Mouse (Mus musculus) kidney, embryonic 14.5 days (tissue): ENCODE data around the gene Tlr11. TPM values are rescaled to one million over a fixed set of nuclear protein-coding genes. Genes with fewer than 3 reads are reported as not detected.

ENCODE experiments used
- polyA plus RNA-seq: library from polyadenylated mRNA; unstranded; fragments of >200 nt; fragmentation: Nextera tagmentation; extraction: Ambion mirVana; gene quantifications from 2 replicates; pipeline ENCODE4 v1.2.1, GENCODE M21; 2014

Gene Tlr11
- polyA plus RNA-seq, 1 experiment from 2014 or later = not detected

Other genes with a start within 250 kb of the Tlr11 start
- gene Olfr727, start 234.7 kb upstream of the Tlr11 start, polyA plus RNA-seq = not detected in 2 replicates
- gene Olfr728, start 215.2 kb upstream of the Tlr11 start, polyA plus RNA-seq = not detected in 2 replicates
- gene Olfr729, start 205.0 kb upstream of the Tlr11 start, polyA plus RNA-seq = not detected in 2 replicates
- gene Olfr730, start 169.7 kb upstream of the Tlr11 start, polyA plus RNA-seq = not detected in 2 replicates
- gene Olfr731, start 116.0 kb upstream of the Tlr11 start, polyA plus RNA-seq = not detected in 2 replicates
- not detected in 2 replicates for gene Olfr732, start 73.7 kb upstream of the Tlr11 start, polyA plus RNA-seq
- not detected in 2 replicates for gene Olfr733, start 56.4 kb upstream of the Tlr11 start, polyA plus RNA-seq
- gene Olfr734, start 31.2 kb upstream of the Tlr11 start, polyA plus RNA-seq = not detected in 2 replicates
- gene Olfr735, start 9.0 kb upstream of the Tlr11 start, polyA plus RNA-seq = not detected in 2 replicates
- gene Olfr736, start 23.2 kb downstream of the Tlr11 start, polyA plus RNA-seq = not detected in 2 replicates
- not detected in 2 replicates for gene Olfr738, start 49.7 kb downstream of the Tlr11 start, polyA plus RNA-seq
- gene Olfr739, start 60.7 kb downstream of the Tlr11 start, polyA plus RNA-seq = not detected in 2 replicates
- not detected in 2 replicates for gene Olfr740, start 87.6 kb downstream of the Tlr11 start, polyA plus RNA-seq
- not detected in 2 replicates for gene Olfr741, start 114.8 kb downstream of the Tlr11 start, polyA plus RNA-seq
- not detected in 2 replicates for gene Olfr742, start 145.7 kb downstream of the Tlr11 start, polyA plus RNA-seq
- gene Olfr743, start 163.9 kb downstream of the Tlr11 start, polyA plus RNA-seq = not detected in 2 replicates